Mouse (Mus musculus): Measurements from ENCODE around the gene Evx2. TPM values are rescaled to one million over a fixed set of nuclear protein-coding genes. Genes with fewer than 3 reads are reported as not detected.

The Evx2 gene
- total and polyA plus RNA-seq, 3 experiments: not detected

- no peak for DNase-seq (ENCODE audit: low read depth, low spot score)
- H3K79me2 ChIP-seq (ENCODE audit: control insufficient read depth, insufficient read depth, low read length, poor library complexity): no peaks in the 10 kb centered on the region
- no peaks in the 10 kb centered on the region for H3K9me3 ChIP-seq (replicated peaks; ENCODE audit: insufficient read depth, low read length)
- H3K27ac ChIP-seq (ENCODE audit: control insufficient read depth, low read depth, low read length): no peak overlapping the region
- TF ChIP-seq USF1 (IDR thresholded peaks at IDR 0.05; ENCODE audit: low read depth, low read length) (no peak), ZC3H11A (IDR thresholded peaks at IDR 0.05; ENCODE audit: low read depth, low read length) (no peak)
- H3K27me3 ChIP-seq (ENCODE audit: control insufficient read depth in 1 of 2, insufficient read depth in 2 of 2, low read length in 2 of 2): no peaks in the 10 kb centered on the region
- no peaks in the 10 kb centered on the region for H3K36me3 ChIP-seq (ENCODE audit: control insufficient read depth in 1 of 2, insufficient read depth in 2 of 2, low read length in 2 of 2)
- H3K4me3 ChIP-seq (ENCODE audit: control insufficient read depth in 1 of 2, insufficient read depth in 1 of 2, low read depth in 2 of 2, low read length in 2 of 2): no peak overlapping the region
- no peaks in the 10 kb centered on the region for H3K4me1 ChIP-seq (ENCODE audit: control insufficient read depth in 1 of 2, insufficient read depth in 2 of 2, low read length in 2 of 2)
- H3K9ac ChIP-seq (ENCODE audit: control insufficient read depth, low read depth, low read length, poor library complexity, severe bottlenecking): no peak overlapping the region
These were observed 11.4 kb upstream of the Evx2 start for GRCm38 (mm10) chr2:74670632-74671188.

- TF ChIP-seq BHLHE40 (IDR thresholded peaks at IDR 0.05; ENCODE audit: borderline replicate concordance, low read depth, low read length) (no peak), POLR2A (IDR thresholded peaks at IDR 0.05; ENCODE audit: control insufficient read depth in 1 of 2, insufficient read depth in 1 of 2, low read depth in 1 of 2, low read length in 2 of 2, poor library complexity in 1 of 2) (no peak), ELF1 (IDR thresholded peaks at IDR 0.05; ENCODE audit: low read depth, low read length) (no peak), ZKSCAN1 (IDR thresholded peaks at IDR 0.05; ENCODE audit: low read depth, low read length) (no peak), RAD21 (IDR thresholded peaks at IDR 0.05; ENCODE audit: low read depth, low read length) (no peak), MYC (IDR thresholded peaks at IDR 0.05; ENCODE audit: low read depth, low read length) (no peak), E2F4 (IDR thresholded peaks at IDR 0.05; ENCODE audit: borderline replicate concordance, low read depth, low read length) (no peak), TBP (IDR thresholded peaks at IDR 0.05; ENCODE audit: low read depth, low read length) (no peak)
These were observed 10.4 kb upstream of the Evx2 start for GRCm38 (mm10) chr2:74669650-74670235.

GRCm38 (mm10) chr2:74669230-74669578 is 9.8 kb upstream of the Evx2 start:
- Histone ChIP-seq H3K79me2 (ENCODE audit: control insufficient read depth, insufficient read depth, low read length, poor library complexity) (no peaks in the 10 kb centered on the region), H3K9ac (ENCODE audit: control insufficient read depth, low read depth, low read length, poor library complexity, severe bottlenecking) (no peak overlapping the region), H3K36me3 (ENCODE audit: control insufficient read depth in 1 of 2, insufficient read depth in 2 of 2, low read length in 2 of 2) (no peaks in the 10 kb centered on the region), H3K4me1 (ENCODE audit: control insufficient read depth in 1 of 2, insufficient read depth in 2 of 2, low read length in 2 of 2) (no peaks in the 10 kb centered on the region), H3K27me3 (ENCODE audit: control insufficient read depth in 1 of 2, insufficient read depth in 2 of 2, low read length in 2 of 2) (no peaks in the 10 kb centered on the region), H3K4me3 (ENCODE audit: control insufficient read depth in 1 of 2, insufficient read depth in 1 of 2, low read depth in 2 of 2, low read length in 2 of 2) (no peak overlapping the region), H3K27ac (ENCODE audit: control insufficient read depth, low read depth, low read length) (no peak overlapping the region), H3K9me3 (replicated peaks; ENCODE audit: insufficient read depth, low read length) (no peaks in the 10 kb centered on the region)
- no peak for DNase-seq (ENCODE audit: low read depth, low spot score)
- TF ChIP-seq ZKSCAN1 (IDR thresholded peaks at IDR 0.05; ENCODE audit: low read depth, low read length) (no peak), ZC3H11A (IDR thresholded peaks at IDR 0.05; ENCODE audit: low read depth, low read length) (no peak), CTCF (IDR thresholded peaks at IDR 0.05 in 2 of 3, conservative IDR thresholded peaks at IDR 0.05 in 1 of 3; ENCODE audit: control insufficient read depth in 1 of 3, insufficient read depth in 1 of 3, low read depth in 2 of 3, low read length in 3 of 3, poor library complexity in 1 of 3, severe bottlenecking in 1 of 3) (no peak), ZMIZ1 (IDR thresholded peaks at IDR 0.05; ENCODE audit: low read depth, low read length) (no peak), MAFK (IDR thresholded peaks at IDR 0.05; ENCODE audit: borderline replicate concordance, low read depth, low read length) (no peak), RCOR1 (IDR thresholded peaks at IDR 0.05; ENCODE audit: low read depth, low read length) (no peak), E2F4 (IDR thresholded peaks at IDR 0.05; ENCODE audit: borderline replicate concordance, low read depth, low read length) (no peak), MAZ (IDR thresholded peaks at IDR 0.05; ENCODE audit: low read depth, low read length) (no peak), SMC3 (IDR thresholded peaks at IDR 0.05; ENCODE audit: low read depth, low read length) (no peak), USF1 (IDR thresholded peaks at IDR 0.05; ENCODE audit: low read depth, low read length) (no peak), CHD1 (IDR thresholded peaks at IDR 0.05; ENCODE audit: low read depth, low read length) (no peak), MXI1 (IDR thresholded peaks at IDR 0.05; ENCODE audit: low read depth, low read length) (no peak), TBP (IDR thresholded peaks at IDR 0.05; ENCODE audit: low read depth, low read length) (no peak)

More at GRCm38 (mm10) chr2:74669650-74670235, 10.4 kb upstream of the Evx2 start:
- Histone ChIP-seq H3K36me3 (ENCODE audit: control insufficient read depth in 1 of 2, insufficient read depth in 2 of 2, low read length in 2 of 2) (no peaks in the 10 kb centered on the region), H3K4me1 (ENCODE audit: control insufficient read depth in 1 of 2, insufficient read depth in 2 of 2, low read length in 2 of 2) (no peaks in the 10 kb centered on the region), H3K27me3 (ENCODE audit: control insufficient read depth in 1 of 2, insufficient read depth in 2 of 2, low read length in 2 of 2) (no peaks in the 10 kb centered on the region), H3K79me2 (ENCODE audit: control insufficient read depth, insufficient read depth, low read length, poor library complexity) (no peaks in the 10 kb centered on the region), H3K4me3 (ENCODE audit: control insufficient read depth in 1 of 2, insufficient read depth in 1 of 2, low read depth in 2 of 2, low read length in 2 of 2) (no peak overlapping the region), H3K27ac (ENCODE audit: control insufficient read depth, low read depth, low read length) (no peak overlapping the region), H3K9me3 (replicated peaks; ENCODE audit: insufficient read depth, low read length) (no peaks in the 10 kb centered on the region), H3K9ac (ENCODE audit: control insufficient read depth, low read depth, low read length, poor library complexity, severe bottlenecking) (no peak overlapping the region)
- DNase-seq (ENCODE audit: low read depth, low spot score): no peak
